Mouse (Mus musculus) heart, postnatal 4 days (tissue): ENCODE measurements around the gene Muc5ac. TPM values are rescaled to one million over a fixed set of nuclear protein-coding genes. Genes with fewer than 3 reads are reported as not detected.

Experiments used
- DNase-seq: peaks from one replicate; pipeline ENCODE4 v3.0.0; 2021
- total RNA-seq, 2 experiments: library from RNA; stranded (reverse); gene quantifications; 2 replicates each; pipeline ENCODE4 v1.2.3; 2021

The Muc5ac gene
- total RNA-seq, 2 experiments from 2014 or later = not detected

DNA sequence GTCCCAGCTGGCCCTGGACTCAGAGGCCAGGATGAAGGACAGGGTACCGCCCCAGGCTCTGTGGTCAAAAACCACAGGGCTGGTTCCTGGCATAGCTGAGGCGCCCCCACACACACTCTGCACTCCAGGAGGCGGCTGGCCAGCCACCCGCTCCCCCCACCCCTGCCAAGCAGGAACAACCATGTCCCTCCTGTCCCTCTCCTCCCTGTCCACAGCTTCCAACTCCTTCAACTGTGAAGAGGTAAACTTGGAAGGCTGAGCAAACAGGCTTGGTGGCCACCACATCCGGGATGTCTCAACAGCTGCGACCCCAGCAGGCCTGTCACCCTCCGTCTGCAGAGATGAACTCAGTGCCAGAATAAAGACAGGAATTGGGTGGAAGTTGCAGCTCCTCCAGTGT lies 47.2 kb downstream of the Muc5ac start:
- DNase-seq = no peak

DNA sequence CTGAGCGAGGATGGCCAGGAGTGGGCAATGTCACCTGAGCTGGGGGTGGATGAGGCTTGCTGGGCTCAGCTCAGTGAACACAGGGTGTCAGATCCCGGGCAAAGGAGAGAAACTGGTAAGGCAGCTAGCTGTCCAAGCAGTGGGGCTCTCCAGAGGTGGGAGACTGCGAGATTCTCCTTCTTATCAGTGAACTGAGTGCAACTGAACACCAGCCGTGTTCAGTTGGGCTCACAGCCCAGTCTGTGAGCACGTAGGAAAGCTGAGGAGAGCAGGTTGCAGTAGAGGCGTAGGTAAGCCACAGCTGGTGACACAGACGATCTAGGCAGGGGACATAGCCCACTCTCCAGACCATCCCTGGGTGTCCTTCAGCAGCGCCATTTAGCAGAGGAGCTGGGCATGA lies 47.7 kb downstream of the Muc5ac start:
- DNase-seq = no peak

- DNase-seq = peak; percentile 53
Measured at GRCm38 (mm10) chr7:141838779-141839178, 50.0 kb downstream of the Muc5ac start, which contains the start of gene Muc5b. Muc5b (plus strand) TSS chr7:141839070.

DNA sequence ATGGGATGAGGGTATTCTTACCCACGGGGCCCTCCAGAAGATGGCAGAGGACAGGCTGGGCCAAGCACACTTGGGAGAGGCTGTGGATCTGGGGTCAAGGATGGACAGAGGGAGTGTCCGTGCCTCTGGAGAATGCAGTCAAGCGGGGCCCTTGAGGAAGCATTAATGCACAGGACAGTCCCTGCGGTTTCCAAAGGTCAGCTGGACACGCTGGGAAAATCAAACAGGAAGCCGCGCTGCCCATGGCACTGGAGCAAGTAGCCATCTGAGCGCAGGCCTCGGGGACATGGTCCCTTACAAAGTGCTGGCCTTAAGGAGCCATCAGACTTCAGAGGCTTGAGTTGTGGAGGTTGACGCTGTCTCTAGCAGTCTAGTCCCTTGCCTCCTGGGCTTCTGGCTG lies 51.6 kb downstream of the Muc5ac start:
- DNase-seq = no peak

- no peak for DNase-seq
Measured at GRCm38 (mm10) chr7:141861046-141861445, 72.3 kb downstream of the Muc5ac start.

Other genes starting within 250 kb of the Muc5ac start
- 10 to 100 TPM; 36.5 to 36.6 TPM for gene Chid1, start 249.1 kb upstream of the Muc5ac start, total RNA-seq
- 10 to 100 TPM; 61.1 to 61.4 TPM for gene Ap2a2, start 226.8 kb upstream of the Muc5ac start, total RNA-seq
- gene Muc6, start 133.7 kb upstream of the Muc5ac start, total RNA-seq = not detected
- under 1 TPM in 1 of 2 experiments, not detected in 1; 0.74 TPM for gene Muc2, start 98.6 kb upstream of the Muc5ac start, total RNA-seq
- not detected for gene Muc5b, start 50.1 kb downstream of the Muc5ac start, total RNA-seq
- 10 to 100 TPM; 47.0 to 48.3 TPM for gene Tollip, start 129.5 kb downstream of the Muc5ac start, total RNA-seq
- under 1 TPM; 0.19 to 0.32 TPM for gene Brsk2, start 160.8 kb downstream of the Muc5ac start, total RNA-seq